Mouse (Mus musculus) urinary bladder, postnatal 25 days (tissue): Measurements from ENCODE around the gene Ovol1.

Experiments used
- DNase-seq: peaks from one replicate; pipeline ENCODE4 v3.0.0; 2022; ENCODE audit warnings: low spot score

Ovol1 gene

DNA sequence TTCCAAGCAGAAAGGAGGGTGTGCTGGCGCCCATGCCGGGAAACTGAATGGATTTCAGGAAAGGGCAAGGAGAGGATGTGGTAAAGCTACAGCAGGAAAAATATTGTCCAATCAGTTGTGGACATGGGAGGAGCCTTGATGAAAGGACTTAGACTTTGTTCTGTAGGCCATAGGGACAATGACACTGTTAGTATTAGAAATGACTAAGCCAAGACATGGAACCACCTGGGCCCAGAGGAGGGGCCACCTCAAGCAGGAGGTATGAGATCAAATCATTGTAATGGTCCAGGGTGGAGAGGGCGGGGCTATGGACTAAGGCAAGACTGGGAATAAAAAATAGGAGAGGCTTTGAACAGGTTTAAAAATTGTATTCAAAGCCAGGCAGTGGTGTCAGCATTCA lies 41.7 kb downstream of the Ovol1 start:
- no peak for DNase-seq

DNA sequence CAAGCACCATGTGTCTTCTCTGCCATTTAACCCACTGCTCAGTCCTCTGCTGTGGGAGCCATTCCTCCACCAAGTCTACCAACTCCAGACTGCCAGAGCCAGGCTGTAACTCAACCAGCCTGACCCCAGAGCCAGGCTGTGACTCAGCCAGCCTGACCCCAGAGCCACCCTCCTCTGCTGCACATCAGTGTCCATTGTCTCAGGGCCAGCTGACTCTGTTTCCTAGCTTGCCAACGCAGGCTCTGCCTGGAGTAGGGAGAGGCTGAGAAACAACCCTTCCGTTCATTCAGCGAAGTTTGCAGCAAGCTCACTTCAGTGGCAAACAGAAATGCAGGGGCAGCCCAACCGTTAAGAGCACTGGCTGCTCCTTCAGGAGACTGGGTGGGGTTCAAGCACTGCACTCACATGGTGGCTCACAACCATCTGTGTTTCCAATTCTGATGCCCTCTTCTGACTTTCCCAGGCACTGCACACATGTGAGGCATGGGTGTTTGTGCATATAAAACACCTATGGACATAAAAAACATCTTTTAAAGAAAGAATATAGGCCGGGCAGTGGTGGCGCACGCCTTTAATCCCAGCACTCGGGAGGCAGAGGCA lies 43.4 kb downstream of the Ovol1 start:
- no peak for DNase-seq

DNA sequence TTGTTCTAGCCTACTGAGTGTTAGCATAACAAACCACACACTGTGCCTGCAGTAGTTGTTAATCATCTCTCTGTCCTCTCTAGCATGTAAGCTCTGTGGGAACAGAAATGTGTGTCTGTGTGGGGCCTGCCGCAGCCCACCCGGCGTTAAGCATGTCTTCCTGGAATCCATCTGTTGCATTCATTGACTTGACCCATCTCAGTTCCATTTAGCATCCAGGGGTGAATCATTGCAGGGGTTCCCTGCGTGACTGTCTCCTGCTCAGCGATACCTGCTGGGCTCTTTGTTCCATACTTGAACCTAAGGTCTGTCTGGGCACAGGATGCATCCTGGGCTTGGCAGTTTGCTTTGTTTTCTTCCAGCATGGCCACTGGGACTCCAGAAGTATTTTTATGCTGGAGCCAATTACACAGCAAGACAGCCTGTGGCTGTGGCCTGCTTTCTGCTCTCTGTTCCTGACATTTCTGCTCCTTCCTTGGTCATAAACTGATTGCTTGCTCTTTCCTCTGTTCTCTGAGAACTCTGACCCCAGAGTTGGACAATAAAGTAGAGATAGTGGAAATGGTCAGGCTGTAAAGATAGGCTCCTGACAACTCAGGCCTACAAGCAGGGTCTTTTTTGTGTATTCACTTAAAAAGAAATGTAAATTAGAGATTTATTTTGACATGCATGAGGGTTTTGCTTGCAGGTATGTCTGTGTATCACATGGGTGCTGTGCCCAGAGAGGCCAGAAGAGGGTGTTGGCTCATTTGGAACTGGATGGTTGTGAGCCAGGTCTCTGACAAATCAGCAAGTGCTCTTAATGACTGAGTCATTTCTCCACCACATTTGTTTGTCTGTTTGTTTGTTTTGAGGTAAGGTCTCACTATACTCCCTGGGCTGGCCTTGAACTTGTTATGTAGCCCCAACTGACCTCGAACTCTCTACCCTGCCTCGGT lies 44.3 kb downstream of the Ovol1 start:
- DNase-seq = no peak

DNA sequence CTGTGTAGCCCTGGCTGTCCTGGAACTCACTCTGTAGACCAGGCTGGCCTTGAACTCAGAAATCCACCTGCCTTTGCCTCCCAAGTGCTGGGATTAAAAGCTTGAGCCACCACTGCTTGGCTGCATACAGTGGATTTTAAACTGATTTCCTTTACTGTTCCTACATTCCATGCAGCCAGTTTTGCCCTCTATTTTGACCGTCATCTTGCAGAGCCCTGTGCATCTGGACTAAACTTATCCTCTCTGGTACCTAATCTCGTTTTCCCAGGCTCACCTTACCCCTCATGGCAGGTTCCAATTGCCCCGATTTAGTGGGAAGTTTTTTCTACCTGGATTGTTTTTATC lies 47.5 kb downstream of the Ovol1 start:
- DNase-seq = no peak

DNA sequence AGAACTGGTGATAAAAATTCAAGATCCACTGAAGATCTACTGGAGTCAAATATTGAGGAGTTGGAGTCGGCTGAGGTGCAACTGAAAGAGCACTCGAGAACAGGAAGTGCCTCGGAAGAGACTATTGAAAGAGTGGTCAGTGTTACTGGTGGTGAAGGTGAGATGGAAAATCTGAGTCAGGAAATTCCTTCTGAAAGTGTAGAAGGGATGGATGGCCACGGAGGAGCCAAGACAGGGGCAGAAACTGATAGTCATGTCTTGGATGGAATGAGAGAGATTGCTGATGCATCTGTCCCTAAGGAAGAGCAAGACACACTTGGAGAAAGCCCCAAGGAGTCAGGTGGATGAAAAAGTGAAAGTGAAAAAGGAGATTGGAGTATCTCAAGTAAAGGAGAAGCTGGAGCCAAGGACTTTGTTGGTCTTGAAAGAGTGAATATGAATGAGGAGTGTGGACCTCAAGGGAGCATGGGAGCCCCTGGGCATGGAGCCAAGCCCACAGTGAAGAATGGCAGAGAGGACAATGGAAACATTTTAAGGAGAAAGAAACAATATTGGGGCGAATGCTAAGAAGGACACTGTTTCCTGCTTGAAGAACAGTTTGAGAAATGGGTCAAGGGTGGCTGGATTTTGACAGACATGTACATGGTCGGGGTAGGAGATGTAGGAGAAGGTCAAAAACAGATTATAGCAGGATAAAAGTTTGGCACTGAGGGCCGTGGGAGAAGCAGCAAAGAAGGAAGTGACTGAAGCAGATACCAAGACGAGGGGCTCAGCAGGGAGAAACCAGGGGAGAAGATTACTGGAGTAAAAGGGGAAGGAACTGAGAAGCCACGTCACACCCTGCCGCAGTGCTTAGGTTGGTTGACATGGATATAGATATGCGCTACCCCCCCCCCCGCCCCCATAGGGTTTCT lies 48.1 kb downstream of the Ovol1 start:
- DNase-seq = no peak

DNA sequence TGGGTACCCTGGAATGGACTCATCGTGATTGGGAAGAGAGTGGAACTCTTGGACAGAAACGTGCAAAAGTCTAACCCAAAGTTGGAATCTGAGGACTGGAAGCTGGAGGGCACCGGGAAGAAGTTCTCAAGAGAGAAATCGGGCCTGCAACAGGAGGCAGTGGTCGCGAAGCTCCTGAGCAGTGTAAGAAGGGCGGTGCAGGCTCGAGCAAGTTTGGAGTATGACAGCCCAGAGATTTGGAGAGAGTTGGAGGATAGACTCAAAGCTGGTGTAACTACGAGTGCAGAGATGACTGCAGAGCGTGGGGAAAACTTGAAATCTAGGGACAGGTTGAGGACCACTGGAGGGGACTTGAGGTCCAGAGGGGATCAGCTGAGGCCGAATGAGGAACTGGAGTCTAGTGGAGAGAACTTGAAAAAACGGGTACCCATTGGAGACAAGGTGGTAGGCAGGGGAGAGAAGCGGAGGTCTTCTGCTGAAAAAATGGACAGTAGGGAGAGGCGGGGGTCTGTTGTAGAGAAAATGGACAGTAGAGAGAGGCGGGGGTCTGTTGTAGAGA lies 49.3 kb downstream of the Ovol1 start:
- DNase-seq = no peak

GRCm38 (mm10) chr19:5510031-5511026 lies 50.1 kb downstream of the Ovol1 start, which contains the start of gene Snx32:
Gene Snx32 (minus strand): TSS chr19:5510538.
- peak; percentile 91 for DNase-seq

DNA sequence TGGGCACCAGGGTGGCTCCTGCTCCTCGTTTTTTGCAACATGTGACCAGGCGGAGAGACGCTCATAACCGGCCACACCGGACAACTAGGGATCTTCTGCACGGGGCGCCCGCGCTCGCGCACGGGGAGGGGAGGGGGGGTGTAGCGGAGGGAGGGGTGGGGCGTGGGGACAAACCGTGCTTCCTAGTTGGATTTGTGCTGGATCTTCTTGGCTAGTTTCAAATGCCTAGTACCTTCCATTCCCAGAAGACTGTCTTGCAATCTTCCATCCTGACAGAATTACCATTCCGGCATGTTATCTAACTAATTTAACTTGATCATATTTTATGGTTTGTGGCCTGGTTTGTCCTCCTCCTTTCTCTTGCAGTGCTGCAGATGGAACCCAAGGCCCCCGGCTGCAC lies 56.8 kb downstream of the Ovol1 start, which contains the start of gene 1700020D05Rik:
Gene 1700020D05Rik (minus strand): TSS at position 101 of the 400 bp plus-strand sequence.
- no peak for DNase-seq

- DNase-seq = no peak
Measured at GRCm38 (mm10) chr19:5500330-5500875, 60.0 kb downstream of the Ovol1 start.
